Mouse (Mus musculus) A20 (cell line): ENCODE measurements at regions not wholly inside any gene's neighbourhood (a gene's known extent, or its start where the extent isn't known, plus 50 kb on each side); places are given as distances from the start of the nearest gene placed in this dataset.
A peak's percentile ranks its signal among the peaks of the same experiment; 100 is the strongest.

Source experiments
- DNase-seq: peaks from one replicate; pipeline ENCODE4 v3.0.0-alpha.2; 2011; ENCODE audit warnings: low read depth, low spot score

DNA sequence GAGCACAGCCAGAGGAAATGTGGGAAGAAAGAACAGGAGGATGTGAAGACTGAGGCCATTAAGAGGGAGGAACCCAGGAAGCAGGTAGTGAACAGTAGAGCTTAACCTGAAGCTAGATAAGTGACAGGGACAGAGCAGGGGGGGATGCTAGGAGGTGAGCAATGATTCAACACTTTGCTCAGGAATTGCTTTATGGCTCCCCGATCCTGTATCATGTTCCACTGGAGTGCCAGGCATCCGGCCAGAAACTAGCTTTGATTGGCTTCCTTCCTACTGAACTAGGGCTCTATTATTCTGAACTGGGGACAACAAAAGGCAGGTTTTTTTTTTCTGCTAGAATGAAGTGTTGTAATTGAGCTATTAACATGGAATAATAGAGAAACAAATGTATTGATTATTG, 493.1 kb upstream of the Fat3 start:
- DNase-seq = no peak

DNA sequence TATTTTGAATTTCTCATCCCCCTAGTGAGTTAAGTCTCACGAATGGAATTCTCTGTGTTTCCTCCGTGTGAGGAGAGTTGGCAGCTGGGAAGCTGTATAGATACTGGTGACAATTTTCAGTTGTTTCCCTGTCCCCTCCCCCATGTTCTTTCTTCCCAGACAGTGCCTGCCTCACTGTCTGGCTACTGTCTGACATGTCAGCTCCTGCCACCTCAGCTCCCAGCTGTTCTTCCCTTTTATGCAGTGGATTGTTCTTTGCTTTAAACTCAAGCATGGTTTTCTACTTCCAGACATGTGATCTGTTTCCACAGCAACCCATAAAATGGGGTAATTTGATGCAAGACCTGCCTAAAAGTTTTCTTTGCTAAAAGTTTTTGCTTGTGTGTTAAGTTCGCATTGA, 487.0 kb upstream of the Fat3 start:
- DNase-seq = no peak

GRCm38 (mm10) chr9:16977321-16977720, 476.2 kb upstream of the Fat3 start:
- DNase-seq = no peak

DNA sequence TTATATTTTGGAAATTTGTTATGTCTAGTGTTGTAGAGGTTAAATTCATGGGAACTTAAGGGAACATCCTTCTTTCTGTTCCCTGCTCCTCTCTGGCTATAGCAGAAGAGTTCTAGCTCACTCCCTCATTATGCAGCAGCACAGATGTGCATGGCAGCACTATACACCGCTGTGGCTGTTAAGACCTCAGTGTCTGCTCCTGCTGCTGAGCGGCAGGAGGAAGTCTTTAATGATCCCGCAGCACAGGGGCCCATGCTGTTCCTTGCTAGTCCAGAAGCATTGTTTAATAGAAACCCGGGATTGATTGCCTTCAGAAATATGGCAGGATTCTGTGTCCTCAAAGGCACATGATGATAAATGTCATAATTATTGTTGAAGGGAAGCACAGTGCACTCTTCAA, 469.3 kb upstream of the Fat3 start:
- no peak for DNase-seq

DNA sequence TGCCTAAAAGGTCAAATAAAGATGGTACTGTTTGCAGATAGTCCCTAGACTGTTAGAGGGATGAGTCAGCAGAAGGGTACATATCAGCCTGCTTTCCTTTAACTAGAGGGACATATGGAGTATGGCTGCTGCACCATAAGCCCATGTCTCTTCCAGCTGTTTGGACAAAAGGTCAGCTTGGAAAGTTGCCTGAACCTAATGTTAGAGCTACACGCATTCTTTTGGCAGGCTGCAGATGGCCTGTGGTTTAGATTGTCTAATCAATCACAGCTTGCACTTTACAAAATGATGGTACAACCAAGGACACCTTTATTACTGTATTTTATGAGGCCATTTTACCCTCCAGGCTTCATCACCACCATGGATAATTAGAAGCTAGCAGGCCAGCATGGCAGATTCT, 432.5 kb upstream of the Fat3 start:
- no peak for DNase-seq

- no peak for DNase-seq
Measured at GRCm38 (mm10) chr9:16931586-16931985, 430.5 kb upstream of the Fat3 start.

- no peak for DNase-seq
Measured at GRCm38 (mm10) chr9:16926315-16926984, 425.4 kb upstream of the Fat3 start.

DNA sequence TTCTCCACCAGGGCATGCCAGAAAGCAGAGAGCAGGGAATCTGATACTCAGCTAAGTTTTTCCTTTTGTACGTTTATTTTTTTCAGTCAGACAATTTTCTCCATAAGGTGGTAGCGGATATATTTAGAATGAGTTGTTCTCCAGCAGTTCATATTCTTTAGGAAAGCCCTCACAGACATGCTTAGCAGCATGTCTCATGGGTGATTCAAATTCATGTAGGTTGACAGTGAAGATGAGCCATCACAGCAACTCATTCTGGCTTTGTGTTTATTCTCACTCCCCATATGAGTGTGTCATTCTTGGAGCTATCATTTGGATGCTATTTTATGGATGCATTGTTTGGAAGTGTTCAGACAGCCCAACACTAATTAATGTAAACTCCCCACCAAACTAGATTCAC, 424.2 kb upstream of the Fat3 start:
- DNase-seq = no peak

GRCm38 (mm10) chr9:16906155-16906554, 405.1 kb upstream of the Fat3 start:
- no peak for DNase-seq

DNA sequence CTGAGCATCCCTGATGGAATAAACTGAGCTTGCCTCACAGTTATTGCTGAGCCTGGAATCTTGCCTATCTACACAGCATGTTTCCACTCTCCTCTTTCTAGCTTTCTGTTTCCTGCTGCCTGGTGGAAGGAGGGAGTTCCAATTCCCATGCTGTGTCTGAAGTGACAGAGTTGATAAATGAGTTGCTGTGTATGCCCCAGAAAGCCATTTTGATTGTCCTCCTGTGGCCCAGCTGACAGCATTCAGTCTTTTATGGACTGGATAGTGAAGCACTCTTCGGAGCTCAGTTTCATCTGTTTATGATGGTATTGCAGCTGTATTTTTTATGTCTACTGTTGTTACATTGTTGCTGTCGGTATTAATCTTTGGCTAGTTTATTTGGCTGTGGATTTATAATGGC, 398.0 kb upstream of the Fat3 start:
- DNase-seq = no peak

GRCm38 (mm10) chr9:16852458-16853026, 351.5 kb upstream of the Fat3 start:
- DNase-seq = no peak

DNA sequence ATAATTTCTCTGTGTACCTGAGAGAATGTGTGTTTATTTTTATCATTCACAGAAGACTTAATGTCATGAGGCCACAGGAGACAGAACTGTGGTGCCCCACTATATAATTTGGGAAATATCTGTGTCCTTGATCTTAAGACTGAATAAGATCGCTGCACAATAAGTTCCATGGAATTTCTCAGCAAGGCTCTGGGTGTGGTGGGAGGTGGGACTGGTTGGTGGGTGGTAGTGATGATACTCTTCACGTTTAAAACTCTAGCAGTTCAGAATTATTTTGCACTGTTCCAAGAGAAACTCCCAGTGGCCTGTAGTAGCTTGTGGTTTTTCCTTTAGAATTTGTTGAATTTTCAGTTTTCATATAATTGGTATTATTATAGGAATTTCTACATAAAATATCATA, 307.4 kb upstream of the Fat3 start:
- no peak for DNase-seq

DNA sequence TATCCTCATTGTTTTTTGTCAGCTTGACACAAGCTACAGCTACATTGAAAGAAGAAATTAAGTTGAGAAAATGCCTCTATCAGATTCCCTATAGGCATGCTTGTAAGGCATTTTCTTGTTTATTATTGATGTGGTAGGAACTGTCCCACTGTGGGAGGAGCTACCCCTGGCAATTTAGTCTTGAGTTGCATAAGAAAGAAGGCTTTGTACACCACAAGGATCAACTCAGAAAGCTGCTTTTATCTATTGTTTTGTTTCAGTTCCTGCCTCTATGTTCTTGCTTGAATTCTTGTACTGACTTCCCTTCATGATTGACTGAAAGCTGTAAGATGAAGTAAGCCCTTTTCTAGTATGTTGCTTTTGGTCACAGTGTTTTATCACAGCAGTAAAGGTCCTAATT, 271.8 kb upstream of the Fat3 start:
- DNase-seq = peak; percentile 22

GRCm38 (mm10) chr9:16727653-16728052, 226.6 kb upstream of the Fat3 start:
- DNase-seq = peak; percentile 74

DNA sequence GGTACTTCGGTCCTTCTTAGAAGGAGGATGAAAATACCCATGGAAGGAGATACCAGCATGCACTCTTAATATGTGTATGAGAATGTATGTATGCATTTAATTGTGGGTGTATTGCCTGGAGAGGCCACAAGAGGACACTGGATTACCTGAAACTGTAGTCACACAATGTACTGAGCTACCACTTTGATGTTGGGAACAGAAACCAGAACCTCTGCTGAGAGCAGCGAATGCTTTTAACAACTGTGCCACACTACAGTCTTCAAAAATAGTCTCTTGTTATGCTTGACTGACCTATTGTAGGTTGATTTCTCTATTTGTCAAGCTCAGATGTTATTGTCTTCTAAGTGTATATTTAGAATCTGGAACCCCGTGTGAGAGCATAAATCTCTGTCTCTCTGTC, 201.3 kb upstream of the Fat3 start:
- DNase-seq = peak; percentile 90

GRCm38 (mm10) chr9:16661527-16661926, 160.4 kb upstream of the Fat3 start:
- DNase-seq = no peak

DNA sequence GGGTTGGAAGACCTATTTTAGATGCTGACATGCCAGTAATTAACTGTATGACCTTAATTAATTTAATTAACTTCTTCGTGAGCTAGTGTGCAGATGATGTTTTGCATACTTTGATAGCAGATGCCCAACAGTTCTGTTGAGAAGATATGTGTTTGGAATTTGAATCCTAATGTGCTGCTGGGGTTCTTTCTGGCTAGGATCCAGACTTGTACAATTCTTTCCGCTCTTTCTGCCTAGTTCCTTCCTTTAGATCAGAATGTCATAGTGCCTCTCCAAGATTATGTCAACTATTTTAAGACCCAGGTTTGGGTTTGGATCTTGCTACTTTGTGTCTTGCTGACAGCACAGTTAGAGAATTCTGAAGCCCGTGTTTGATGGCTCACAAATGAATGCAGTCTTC, 159.9 kb upstream of the Fat3 start:
- DNase-seq = no peak
